In the genomic region with DNA sequence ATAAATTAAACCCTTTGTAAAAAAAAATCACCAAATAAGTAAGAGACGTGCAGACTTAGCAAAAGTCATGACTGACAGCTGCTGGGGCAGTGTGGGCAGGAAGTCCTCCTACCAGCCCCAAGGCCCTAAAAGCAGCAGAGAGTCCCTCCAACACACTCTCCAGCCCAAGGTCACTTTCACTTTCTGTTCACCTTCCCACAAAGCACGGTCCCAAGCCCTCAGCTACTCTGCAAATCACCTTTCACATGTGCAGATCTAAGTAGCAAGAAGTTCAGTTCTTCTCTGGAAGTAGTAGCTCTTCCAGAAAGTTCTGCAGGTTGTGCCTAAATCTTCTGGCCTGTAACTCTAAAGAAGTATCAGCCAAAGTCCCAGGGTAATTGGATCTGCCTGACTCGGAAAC, we compare ENCODE assay signal across 19 mouse cellular contexts.
DNase-seq lines count a peak whose midpoint lies in the region; ATAC-seq and TF ChIP-seq lines count a peak whose summit lies in the region.
"Had no signal": no experiment of that assay in that cellular context is flagged by ENCODE, and none has a peak within 500 bp of the region (broad histone marks: within the 10 kb centered on the region; RNA-seq: fewer than 3 reads in every experiment).

No protein-coding gene starts in this region.

- no peaks in the 10 kb centered on the region for H3K79me2 ChIP-seq in CH12.LX (replicated peaks; ENCODE audit: control insufficient read depth, extremely low read depth, insufficient read depth, poor library complexity, severe bottlenecking)

- no peaks in the 10 kb centered on the region for H3K4me1 ChIP-seq in liver, embryonic 11.5 days (replicated peaks; ENCODE audit: control insufficient read depth, insufficient read depth, low read length)
- H3K4me1 ChIP-seq in CH12.LX (ENCODE audit: control insufficient read depth in 1 of 2, insufficient read depth in 2 of 2) = peaks cover 0 to 17% of the 10 kb centered on the region in 2 experiments; a peak in 2 of 4 replicates
- H3K4me1 ChIP-seq in intestine, embryonic 16.5 days (ENCODE audit: control insufficient read depth, insufficient read depth, low read length) = no peaks in the 10 kb centered on the region
- H3K4me1 ChIP-seq: embryonic facial prominence, embryonic 15.5 days; forebrain, embryonic 12.5 days; heart, embryonic 10.5 days; kidney, embryonic 15.5 days; midbrain, embryonic 10.5 days; stomach, embryonic 15.5 days had no signal

- 60% methylated on average over 3 of the region's 3 CpGs for WGBS in liver, embryonic 11.5 days
- WGBS in intestine, embryonic 16.5 days = 74% methylated on average over 3 of the region's 3 CpGs

- no peaks in the 10 kb centered on the region for H3K36me3 ChIP-seq in liver, embryonic 11.5 days (ENCODE audit: control insufficient read depth, insufficient read depth, low read length)
- H3K36me3 ChIP-seq in CH12.LX (replicated peaks in 1 of 2; ENCODE audit: control insufficient read depth in 1 of 2, insufficient read depth in 1 of 2, low read length in 1 of 2) = no peaks in the 10 kb centered on the region
- no peaks in the 10 kb centered on the region for H3K36me3 ChIP-seq in intestine, embryonic 16.5 days (ENCODE audit: control insufficient read depth, insufficient read depth, low read length)
- H3K36me3 ChIP-seq: embryonic facial prominence, embryonic 15.5 days; forebrain, embryonic 12.5 days; heart, embryonic 10.5 days; kidney, embryonic 15.5 days; midbrain, embryonic 10.5 days; stomach, embryonic 15.5 days had no signal

- no peak overlapping the region for H3K27ac ChIP-seq in liver, embryonic 11.5 days (ENCODE audit: low read depth, low read length)
- no peak overlapping the region for H3K27ac ChIP-seq in CH12.LX (ENCODE audit: insufficient read depth, low read depth)
- no peak overlapping the region for H3K27ac ChIP-seq in intestine, embryonic 16.5 days (ENCODE audit: low read length)
- H3K27ac ChIP-seq: embryonic facial prominence, embryonic 15.5 days; forebrain, embryonic 12.5 days; heart, embryonic 10.5 days; kidney, embryonic 15.5 days; midbrain, embryonic 10.5 days; stomach, embryonic 15.5 days had no signal

- no peaks in the 10 kb centered on the region for H3K27me3 ChIP-seq in liver, embryonic 11.5 days (replicated peaks; ENCODE audit: control insufficient read depth, insufficient read depth, low read length)
- no peaks in the 10 kb centered on the region for H3K27me3 ChIP-seq in CH12.LX (replicated peaks)
- no peaks in the 10 kb centered on the region for H3K27me3 ChIP-seq in intestine, embryonic 16.5 days (replicated peaks; ENCODE audit: control insufficient read depth, insufficient read depth, low read length)
- H3K27me3 ChIP-seq: embryonic facial prominence, embryonic 15.5 days; forebrain, embryonic 12.5 days; kidney, embryonic 15.5 days; stomach, embryonic 15.5 days had no signal

- H3K4me3 ChIP-seq in liver, embryonic 11.5 days (ENCODE audit: low read depth, low read length) = no peak overlapping the region
- H3K4me3 ChIP-seq in CH12.LX (replicated peaks in 1 of 3; ENCODE audit: low read depth in 2 of 3, low read length in 2 of 3, poor library complexity in 1 of 3) = peak overlapping the region in 2 of 3 experiments; percentile 5 to 34
- no peak overlapping the region for H3K4me3 ChIP-seq in intestine, embryonic 16.5 days (ENCODE audit: low read length)
- H3K4me3 ChIP-seq: embryonic facial prominence, embryonic 15.5 days; forebrain, embryonic 12.5 days; heart, embryonic 10.5 days; kidney, embryonic 15.5 days; midbrain, embryonic 10.5 days; stomach, embryonic 15.5 days had no signal

- no peak for TF ChIP-seq CTCF in CH12.LX (conservative IDR thresholded peaks at IDR 0.05 in 1 of 2, IDR thresholded peaks at IDR 0.05 in 1 of 2; ENCODE audit: low read depth in 2 of 2, low read length in 2 of 2)

- no peak for TF ChIP-seq EP300 in CH12.LX (IDR thresholded peaks at IDR 0.05; ENCODE audit: low read length)

- in situ Hi-C loops in CH12.LX (cut with MboI; ENCODE audit: low pct_ligation_motif_present, low pct_unique_long_range_greater_than_20kb, low sequenced_read_pairs) = no loop called here

- dilution Hi-C loops in CH12.LX (cut with MboI; ENCODE audit: extremely low pct_ligation_motif_present, extremely low pct_unique_long_range_greater_than_20kb, low sequenced_read_pairs) = no loop called here

- H3K4me2 ChIP-seq in liver, embryonic 11.5 days = no peak overlapping the region
- peak overlapping the region; percentile 51 for H3K4me2 ChIP-seq in CH12.LX (ENCODE audit: insufficient read depth, low read depth, poor library complexity, severe bottlenecking)
- no peak overlapping the region for H3K4me2 ChIP-seq in intestine, embryonic 16.5 days (ENCODE audit: low read depth, low read length)
- H3K4me2 ChIP-seq: embryonic facial prominence, embryonic 15.5 days; forebrain, embryonic 12.5 days; kidney, embryonic 15.5 days; stomach, embryonic 15.5 days had no signal

- peak; percentile 19 for DNase-seq in liver, embryonic 11.5 days (ENCODE audit: low spot score)
- DNase-seq in liver = no peak
- DNase-seq in 416B (ENCODE audit: low read depth) = peak; percentile 61
- DNase-seq in CH12.LX (ENCODE audit: extremely low read depth) = peak; percentile 64
- no peak for DNase-seq in right cerebral cortex, postnatal 4 days
- no peak for DNase-seq in kidney, adult 9 months
- DNase-seq: adrenal gland, postnatal 14 days; cerebellum, adult 8-10 months; embryo, embryonic 11 days; gastrocnemius, postnatal 14 days; thymus, postnatal 25 days had no signal

- no peaks in the 10 kb centered on the region for H3K9me3 ChIP-seq in liver, embryonic 11.5 days (ENCODE audit: control insufficient read depth, low read length)
- peaks cover 2% of the 10 kb centered on the region for H3K9me3 ChIP-seq in CH12.LX (replicated peaks; ENCODE audit: low read length)
- no peaks in the 10 kb centered on the region for H3K9me3 ChIP-seq in intestine, embryonic 16.5 days (ENCODE audit: control insufficient read depth, low read length)
- H3K9me3 ChIP-seq: embryonic facial prominence, embryonic 15.5 days; forebrain, embryonic 12.5 days; heart, embryonic 10.5 days; kidney, embryonic 15.5 days; midbrain, embryonic 10.5 days; stomach, embryonic 15.5 days had no signal

- TF ChIP-seq RAD21 in CH12.LX (IDR thresholded peaks at IDR 0.05; ENCODE audit: low read depth, low read length) = no peak

- no peak for TF ChIP-seq POLR2A in CH12.LX (IDR thresholded peaks at IDR 0.05; ENCODE audit: low read depth, low read length)

- no peak overlapping the region for H3K9ac ChIP-seq in liver, embryonic 11.5 days (ENCODE audit: low read depth, low read length)
- H3K9ac ChIP-seq in CH12.LX (ENCODE audit: insufficient read depth, low read depth) = no peak overlapping the region
- no peak overlapping the region for H3K9ac ChIP-seq in intestine, embryonic 16.5 days (ENCODE audit: low read depth, low read length)
- H3K9ac ChIP-seq: embryonic facial prominence, embryonic 15.5 days; forebrain, embryonic 12.5 days; kidney, embryonic 15.5 days; stomach, embryonic 15.5 days had no signal

- ATAC-seq in liver, embryonic 11.5 days (replicated peaks; ENCODE audit: low FRiP score) = no peak
- peak; percentile 63 for ATAC-seq in inflammation-experienced regulatory T-cells, adult 6 months
- ATAC-seq in intestine, embryonic 16.5 days = no peak

TF ChIP-seq in CH12.LX, 34 proteins besides CTCF, POLR2A, EP300 and RAD21:
- TF ChIP-seq KAT2A (IDR thresholded peaks at IDR 0.05; ENCODE audit: insufficient replicate concordance, low read length) (no peak), SMC3 (IDR thresholded peaks at IDR 0.05; ENCODE audit: low read depth, low read length) (no peak), RCOR1 (conservative IDR thresholded peaks at IDR 0.05; ENCODE audit: low read depth, low read length) (no peak), BHLHE40 (IDR thresholded peaks at IDR 0.05; ENCODE audit: low read depth, low read length) (peak; percentile 71), MAX (IDR thresholded peaks at IDR 0.05; ENCODE audit: low read length) (no peak), JUND (conservative IDR thresholded peaks at IDR 0.05; ENCODE audit: low read depth, low read length) (no peak), IRF4 (IDR thresholded peaks at IDR 0.05; ENCODE audit: low read depth, low read length) (peak; percentile 35; the same call in 1 of the 2 replicates), USF2 (conservative IDR thresholded peaks at IDR 0.05; ENCODE audit: low read depth, low read length) (no peak), TCF12 (IDR thresholded peaks at IDR 0.05; ENCODE audit: low read depth, low read length) (no peak), NELFE (IDR thresholded peaks at IDR 0.05; ENCODE audit: low read depth, low read length) (no peak), E2F4 (IDR thresholded peaks at IDR 0.05; ENCODE audit: insufficient replicate concordance, low read depth, low read length) (no peak), CHD1 (IDR thresholded peaks at IDR 0.05; ENCODE audit: low read depth, low read length) (no peak), TBP (conservative IDR thresholded peaks at IDR 0.05; ENCODE audit: low read depth, low read length) (no peak), PAX5 (IDR thresholded peaks at IDR 0.05; ENCODE audit: low read length) (no peak), ETS1 (conservative IDR thresholded peaks at IDR 0.05; ENCODE audit: low read depth, low read length) (peak; percentile 36; the same call in 1 of the 2 replicates), ZNF384 (IDR thresholded peaks at IDR 0.05; ENCODE audit: low read depth, low read length) (no peak), MAFK (IDR thresholded peaks at IDR 0.05; ENCODE audit: insufficient replicate concordance, low read length) (peak; percentile 40; the same call in 1 of the 2 replicates)
TF ChIP-seq in CH12.LX: peak in this region for 4.

Comparison
In these comparisons a context has a peak if more than half of its experiments do, and no peak if none do; other contexts are left out.
1. DNase-seq: peak in liver, embryonic 11.5 days (single experiment), 416B (single experiment) and CH12.LX (single experiment); none in liver (single experiment), right cerebral cortex, postnatal 4 days (single experiment) and kidney, adult 9 months (single experiment).
2. H3K4me3 ChIP-seq: peak in CH12.LX (2 of 3); none in liver, embryonic 11.5 days (single experiment) and intestine, embryonic 16.5 days (single experiment).